Mouse (Mus musculus) kidney, adult 2 months (tissue): Measurements from ENCODE around the gene Abhd15. TPM values are rescaled to one million over a fixed set of nuclear protein-coding genes. Genes with fewer than 3 reads are reported as not detected.

ENCODE experiments used
- DNase-seq: peaks from one replicate; pipeline ENCODE4 v3.0.0; 2021
- H3K27ac ChIP-seq: fragments of 200-500 bp; 2 replicates; pipeline ENCODE4 v1.5.1; 2012; ENCODE audit warnings: low read depth, low read length, control low read depth, inconsistent platforms; ENCODE audit not compliant: insufficient read depth
- H3K27me3 ChIP-seq: fragments of 200-500 bp; replicated peaks from 2 replicates; pipeline ENCODE4 v1.6.1; 2012; ENCODE audit warnings: mild to moderate bottlenecking, moderate library complexity, low read length, inconsistent platforms; ENCODE audit not compliant: control insufficient read depth, insufficient read depth
- H3K36me3 ChIP-seq: fragments of 200-500 bp; 2 replicates; pipeline ENCODE4 v1.6.1; 2012; ENCODE audit warnings: mild to moderate bottlenecking, moderate library complexity, low read length, inconsistent platforms; ENCODE audit not compliant: control insufficient read depth, insufficient read depth
- H3K4me1 ChIP-seq: fragments of 200-500 bp; 2 replicates; pipeline ENCODE4 v1.6.1; 2011; ENCODE audit warnings: low read length; ENCODE audit not compliant: control insufficient read depth, insufficient read depth
- H3K4me3 ChIP-seq: fragments of 200-500 bp; 2 replicates; pipeline ENCODE4 v1.5.1; 2011; ENCODE audit warnings: mild to moderate bottlenecking, low read depth, low read length, control low read depth; ENCODE audit not compliant: insufficient read depth
- CTCF ChIP-seq: fragments of 200-500 bp; conservative IDR thresholded peaks from 2 replicates; pipeline ENCODE4 v1.5.1; 2011; ENCODE audit warnings: low read depth, mild to moderate bottlenecking, control low read depth, low read length, moderate library complexity, mixed read lengths; ENCODE audit not compliant: insufficient read depth, insufficient read length
- POLR2A ChIP-seq: fragments of 200-500 bp; IDR thresholded peaks from one replicate; pipeline ENCODE4 v1.6.1; 2011; ENCODE audit warnings: low read depth, low read length, control low read depth
- WGBS: fragments of 180-500 bp; shearing (Covaris S2); methylation state at CpG from one replicate; pipeline ENCODE4 v1.1.7; 2018; 5-methylcytosine and 5-hydroxymethylcytosine counted together
- polyA plus RNA-seq: library from polyadenylated mRNA; depleted of rRNA; stranded (reverse); fragments of >200 nt; gene quantifications from 2 replicates; pipeline ENCODE4 v1.2.3, GENCODE M21; 2012

Abhd15 gene
- polyA plus RNA-seq, 1 experiment = 2.7 TPM

- WGBS = under 1% methylated on average over 76 of the region's 84 CpGs
- peak; percentile 91 for DNase-seq
- TF ChIP-seq CTCF = no peak
- peak; percentile 67 for TF ChIP-seq POLR2A
- Histone ChIP-seq H3K4me1 (peaks cover 10% of the 10 kb centered on the region), H3K27me3 (no peaks in the 10 kb centered on the region), H3K4me3 (peak overlapping the region; percentile 82), H3K36me3 (no peaks in the 10 kb centered on the region), H3K27ac (peak overlapping the region; percentile 74)
These were observed 1.8 kb upstream of the Abhd15 start for GRCm38 (mm10) chr11:77512891-77513810.

GRCm38 (mm10) chr11:77513811-77514170, 1.1 kb upstream of the Abhd15 start:
- H3K4me3 ChIP-seq = peak overlapping the region; percentile 64
- peaks cover 10% of the 10 kb centered on the region for H3K4me1 ChIP-seq
- H3K36me3 ChIP-seq = no peaks in the 10 kb centered on the region
- DNase-seq = no peak
- no peaks in the 10 kb centered on the region for H3K27me3 ChIP-seq
- H3K27ac ChIP-seq = peak overlapping the region; percentile 74
- WGBS = 19% methylated on average over 10 of the region's 10 CpGs
- TF ChIP-seq POLR2A (no peak), CTCF (no peak)

- Histone ChIP-seq H3K27me3 (no peaks in the 10 kb centered on the region), H3K36me3 (no peaks in the 10 kb centered on the region), H3K4me1 (peaks cover 10% of the 10 kb centered on the region; the same call in 1 of the 2 replicates), H3K4me3 (peak overlapping the region; percentile 53), H3K27ac (no peak overlapping the region)
- no peak for TF ChIP-seq CTCF
- TF ChIP-seq POLR2A = no peak
- no peak for DNase-seq
- WGBS = 29% methylated on average over 19 of the region's 19 CpGs
These were observed 565 bp upstream of the Abhd15 start for GRCm38 (mm10) chr11:77514281-77514831.

GRCm38 (mm10) chr11:77515637-77516552, 974 bp downstream of the Abhd15 start, which contains the start of gene Trp53i13:
TSS of gene Trp53i13 (minus strand) at chr11:77515980.
- WGBS = 28% methylated on average over 39 of the region's 39 CpGs
- DNase-seq = no peak
- Histone ChIP-seq H3K4me3 (peak within 1 kb of the TSS; percentile 53), H3K4me1 (peaks cover 10% of the 10 kb centered on the region; the same call in 1 of the 2 replicates), H3K27ac (no peak within 1 kb of the TSS), H3K27me3 (no peaks in the 10 kb centered on the region), H3K36me3 (no peaks in the 10 kb centered on the region)
- TF ChIP-seq POLR2A = no peak
- TF ChIP-seq CTCF = no peak

GRCm38 (mm10) chr11:77516553-77517425, 1.9 kb downstream of the Abhd15 start:
- no peak overlapping the region for H3K4me3 ChIP-seq
- H3K27ac ChIP-seq = no peak overlapping the region
- H3K27me3 ChIP-seq = no peaks in the 10 kb centered on the region
- 66% methylated on average over 5 of the region's 5 CpGs for WGBS
- no peaks in the 10 kb centered on the region for H3K36me3 ChIP-seq
- H3K4me1 ChIP-seq = peaks cover 10% of the 10 kb centered on the region; the same call in 1 of the 2 replicates
- no peak for TF ChIP-seq POLR2A
- no peak for TF ChIP-seq CTCF
- no peak for DNase-seq
